Mouse (Mus musculus) liver, embryonic 14.5 days (tissue): ENCODE measurements around the gene Gnb5. TPM values are rescaled to one million over a fixed set of nuclear protein-coding genes. Genes with fewer than 3 reads are reported as not detected.

Source experiments
- ATAC-seq: fragments of 200-750 bp; cut with Nextera tagmentation; 2 replicates; pipeline ENCODE4 v1.8.0; 2017; ENCODE audit warnings: moderate number of reproducible peaks, mild to moderate bottlenecking, moderate library complexity; ENCODE audit not compliant: insufficient read depth
- DNase-seq, 3 experiments: peaks; one replicate each; pipeline ENCODE4 v3.0.0-alpha.2; 2012 to 2013; ENCODE audit warnings: low read depth in 3 of 3, low spot score in 3 of 3
- H3K27ac ChIP-seq: fragments of 300-500 bp; sonication (generic); 2 replicates; pipeline ENCODE4 v1.5.1; 2014; ENCODE audit warnings: moderate library complexity, mild to moderate bottlenecking, control low read depth, inconsistent platforms
- H3K27me3 ChIP-seq: fragments of 300-500 bp; sonication (generic); 2 replicates; pipeline ENCODE4 v1.6.1; 2014; ENCODE audit warnings: mild to moderate bottlenecking, low read length, moderate library complexity; ENCODE audit not compliant: control insufficient read depth, insufficient read depth
- H3K36me3 ChIP-seq: fragments of 300-500 bp; sonication (generic); replicated peaks from 2 replicates; pipeline ENCODE4 v1.6.1; 2014; ENCODE audit warnings: low read depth; ENCODE audit not compliant: control insufficient read depth, insufficient read depth
- H3K4me1 ChIP-seq, 2 experiments: fragments of 200-500 bp in 1 of 2; fragments of 300-500 bp in 1 of 2; sonication (generic) in 1 of 2; replicated peaks; 2 replicates each; pipeline ENCODE4 v1.6.1; 2012 to 2014; ENCODE audit warnings: antibody characterized with exemption in 1 of 2, inconsistent platforms in 1 of 2, low read length in 1 of 2; ENCODE audit not compliant: control insufficient read depth in 2 of 2, insufficient read depth in 2 of 2
- H3K4me2 ChIP-seq: fragments of 300-500 bp; sonication (generic); 2 replicates; pipeline ENCODE4 v1.6.1; 2014; ENCODE audit warnings: low read depth, mild to moderate bottlenecking, control low read depth, moderate library complexity
- H3K4me3 ChIP-seq, 2 experiments: fragments of 200-500 bp in 1 of 2; fragments of 300-500 bp in 1 of 2; sonication (generic) in 1 of 2; 2 replicates each; pipeline ENCODE4 v1.5.1; 2012 to 2014; ENCODE audit warnings: low read depth in 2 of 2, low read length in 2 of 2, mild to moderate bottlenecking in 2 of 2, control low read depth in 1 of 2, inconsistent platforms in 1 of 2, moderate library complexity in 1 of 2; ENCODE audit not compliant: insufficient read depth in 1 of 2
- H3K9ac ChIP-seq: fragments of 300-500 bp; sonication (generic); replicated peaks from 2 replicates; pipeline ENCODE4 v1.6.1; 2014; ENCODE audit warnings: mild to moderate bottlenecking, control low read depth, moderate library complexity
- H3K9me3 ChIP-seq: fragments of 300-500 bp; sonication (generic); 2 replicates; pipeline ENCODE4 v1.6.1; 2016; ENCODE audit warnings: low read length, mixed read lengths; ENCODE audit not compliant: control insufficient read depth
- CTCF ChIP-seq: IDR thresholded peaks from 2 replicates; pipeline ENCODE4 v1.5.1; 2016; ENCODE audit warnings: antibody characterized with exemption, low read depth, control low read depth
- EP300 ChIP-seq: IDR thresholded peaks from 2 replicates; pipeline ENCODE4 v1.6.1; 2016; ENCODE audit warnings: antibody characterized with exemption, low read depth
- WGBS: fragments of 180-500 bp; shearing (Covaris S2); extraction: QIAGEN DNeasy Blood & Tissue Kit; methylation state at CpG from one replicate; pipeline ENCODE4 v1.1.7; 2014; ENCODE audit not compliant: insufficient replicate concordance; 5-methylcytosine and 5-hydroxymethylcytosine counted together
- polyA plus RNA-seq, 2 experiments: library from polyadenylated mRNA; depleted of rRNA in 1 of 2; stranded (reverse) in 1 of 2; unstranded in 1 of 2; fragments of >200 nt; fragmentation: Nextera tagmentation in 1 of 2; extraction: Ambion mirVana in 1 of 2; gene quantifications; 2 replicates each; pipeline versions ENCODE4 v1.2.1 to v1.2.3; 2012 to 2014

Gene Gnb5
- polyA plus RNA-seq, 2 experiments = 0.89 to 1.2 TPM

DNA sequence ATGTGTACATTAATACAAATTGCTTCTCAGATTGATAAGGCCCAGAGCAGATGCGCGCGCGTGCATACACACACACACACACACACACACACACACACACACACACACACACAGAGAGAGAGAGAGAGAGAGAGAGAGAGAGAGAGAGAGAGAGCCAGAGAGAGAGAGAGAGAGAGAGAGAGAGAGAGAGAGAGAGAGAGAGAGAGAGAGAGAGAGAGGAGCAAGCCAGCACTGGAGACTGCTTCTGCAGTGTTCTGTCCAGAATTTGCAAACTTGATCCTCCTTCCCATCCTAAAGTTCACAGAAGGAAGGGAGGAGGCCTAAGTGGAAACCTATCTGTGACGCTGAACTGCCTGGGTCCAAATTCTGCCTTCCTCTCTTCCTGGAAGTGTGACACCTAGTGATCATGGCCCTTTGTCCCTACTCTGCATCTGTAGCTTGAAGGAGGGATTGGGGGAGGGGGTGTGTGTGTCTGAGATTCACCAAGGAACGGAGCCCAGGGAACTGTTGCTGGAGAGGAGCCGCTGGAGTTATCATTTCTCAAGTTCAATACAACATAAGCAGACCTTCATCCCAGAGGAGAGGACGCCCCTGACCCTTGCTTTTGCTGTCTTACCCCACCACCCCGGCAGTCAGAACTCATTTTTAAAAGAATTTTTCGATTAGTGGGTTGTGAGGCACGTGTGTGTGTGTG is 7.2 kb downstream of the Gnb5 start:
- Histone ChIP-seq H3K4me2 (peak overlapping the region; percentile 81), H3K27me3 (no peaks in the 10 kb centered on the region), H3K36me3 (no peaks in the 10 kb centered on the region), H3K27ac (no peak overlapping the region), H3K9ac (no peak overlapping the region), H3K4me3 (no peak overlapping the region; a peak in 1 of 4 replicates), H3K9me3 (no peaks in the 10 kb centered on the region), H3K4me1 (no peaks in the 10 kb centered on the region)
- TF ChIP-seq CTCF (no peak), EP300 (no peak)
- 42% methylated on average over 11 of the region's 11 CpGs for WGBS
- DNase-seq = no peak
- no peak for ATAC-seq

GRCm38 (mm10) chr9:75313832-75314516 is 7.9 kb downstream of the Gnb5 start:
- Histone ChIP-seq H3K36me3 (no peaks in the 10 kb centered on the region), H3K9ac (peak overlapping the region; percentile 15), H3K4me2 (peak overlapping the region; percentile 81), H3K4me3 (peak overlapping the region; percentile 56 to 57), H3K4me1 (no peaks in the 10 kb centered on the region), H3K27me3 (no peaks in the 10 kb centered on the region), H3K27ac (no peak overlapping the region), H3K9me3 (no peaks in the 10 kb centered on the region)
- ATAC-seq = peak; percentile 74
- TF ChIP-seq CTCF = no peak
- no peak for TF ChIP-seq EP300
- DNase-seq = peak in 1 of 3 experiments; percentile 11
- 2% methylated on average over 51 of the region's 52 CpGs for WGBS

GRCm38 (mm10) chr9:75314517-75315105 is 8.5 kb downstream of the Gnb5 start:
- WGBS = 11% methylated on average over 22 of the region's 22 CpGs
- H3K27me3 ChIP-seq = no peaks in the 10 kb centered on the region
- no peak overlapping the region for H3K27ac ChIP-seq
- H3K9ac ChIP-seq = peak overlapping the region; percentile 15
- no peaks in the 10 kb centered on the region for H3K4me1 ChIP-seq
- H3K9me3 ChIP-seq = no peaks in the 10 kb centered on the region
- peak overlapping the region; percentile 81 for H3K4me2 ChIP-seq
- no peak for DNase-seq
- ATAC-seq = no peak
- peak overlapping the region; percentile 56 to 57 for H3K4me3 ChIP-seq
- TF ChIP-seq EP300 (no peak), CTCF (no peak)
- H3K36me3 ChIP-seq = no peaks in the 10 kb centered on the region

- 55% methylated on average over 3 of the region's 3 CpGs for WGBS
- no peak overlapping the region for H3K4me3 ChIP-seq
Measured at GRCm38 (mm10) chr9:75315238-75315637, 9.2 kb downstream of the Gnb5 start.

GRCm38 (mm10) chr9:75316771-75317170 is 10.7 kb downstream of the Gnb5 start:
- H3K27me3 ChIP-seq = no peaks in the 10 kb centered on the region

More at GRCm38 (mm10) chr9:75315238-75315637, 9.2 kb downstream of the Gnb5 start:
- H3K9me3 ChIP-seq = no peaks in the 10 kb centered on the region
- H3K27ac ChIP-seq = no peak overlapping the region
- no peaks in the 10 kb centered on the region for H3K4me1 ChIP-seq
- TF ChIP-seq EP300 (no peak), CTCF (no peak)
- no peak overlapping the region for H3K9ac ChIP-seq
- H3K27me3 ChIP-seq = no peaks in the 10 kb centered on the region
- no peak overlapping the region; the same call in 1 of the 2 replicates for H3K4me2 ChIP-seq
- no peaks in the 10 kb centered on the region for H3K36me3 ChIP-seq
- no peak for ATAC-seq
- DNase-seq = no peak

More at GRCm38 (mm10) chr9:75316771-75317170, 10.7 kb downstream of the Gnb5 start:
- no peak for DNase-seq
- TF ChIP-seq EP300 (no peak), CTCF (no peak)
- ATAC-seq = no peak
- no peaks in the 10 kb centered on the region for H3K36me3 ChIP-seq
- WGBS = 66% methylated on average over 6 of the region's 6 CpGs
- no peak overlapping the region for H3K9ac ChIP-seq
- H3K27ac ChIP-seq = no peak overlapping the region
- H3K4me1 ChIP-seq = no peaks in the 10 kb centered on the region
- no peak overlapping the region for H3K4me3 ChIP-seq
- H3K4me2 ChIP-seq = no peak overlapping the region
- H3K9me3 ChIP-seq = no peaks in the 10 kb centered on the region
